Mouse (Mus musculus) embryonic fibroblast, embryonic 13.5 days (primary cell): Measurements from ENCODE around the gene Gm20458.

Source experiments
- CTCF ChIP-seq: IDR thresholded peaks from 2 replicates; pipeline ENCODE4 v1.5.1; 2011; ENCODE audit warnings: mild to moderate bottlenecking, control low read depth, low read length, moderate library complexity, borderline replicate concordance; ENCODE audit not compliant: insufficient read depth
- POLR2A ChIP-seq: IDR thresholded peaks from 2 replicates; pipeline ENCODE4 v1.6.1; 2011; ENCODE audit warnings: low read depth, mild to moderate bottlenecking, control low read depth, low read length, moderate library complexity

- no peak for TF ChIP-seq POLR2A
- TF ChIP-seq CTCF, result no peak
Observed at GRCm38 (mm10) chr2:164419489-164419888, 41.3 kb upstream of the Gm20458 start.
